Mouse (Mus musculus) midbrain, embryonic 12.5 days (tissue): Measurements from ENCODE around the gene Tsnax. TPM values are rescaled to one million over a fixed set of nuclear protein-coding genes. Genes with fewer than 3 reads are reported as not detected.

Experiments used
- microRNA-seq: library from miRNA; unstranded; fragments of <30 nt; microRNA quantifications from one replicate; pipeline ENCODE4, GENCODE M21; 2017
- polyA plus RNA-seq: library from polyadenylated mRNA; unstranded; fragments of >200 nt; fragmentation: Nextera tagmentation; extraction: Ambion mirVana; gene quantifications from 2 replicates; pipeline ENCODE4 v1.2.1, GENCODE M21; 2016

The Tsnax gene
- polyA plus RNA-seq, 1 experiment from 2014 or later = 146 TPM

Small RNAs within 50 kb of the gene (microRNA-seq; reads per million reads assigned to microRNA genes)
- gene Gm22197 = not detected

Other genes starting within 250 kb of the Tsnax start
- gene Trim67, start 219.9 kb upstream of the Tsnax start, polyA plus RNA-seq = 7.4 and 9.4 TPM in 2 replicates
- gene Gnpat, start 150.0 kb upstream of the Tsnax start, polyA plus RNA-seq = 126 and 130 TPM in 2 replicates
- gene 2810004N23Rik, start 149.9 kb upstream of the Tsnax start, polyA plus RNA-seq = 45.4 and 47.4 TPM in 2 replicates
- gene Exoc8, start 115.3 kb upstream of the Tsnax start, polyA plus RNA-seq = 15.4 and 18.1 TPM in 2 replicates
- gene Sprtn, start 115.1 kb upstream of the Tsnax start, polyA plus RNA-seq = 17.4 and 17.8 TPM in 2 replicates
- 17.3 and 17.8 TPM in 2 replicates for gene Egln1, start 63.7 kb upstream of the Tsnax start, polyA plus RNA-seq
- 1.6 and 2.3 TPM in 2 replicates for gene Disc1, start 41.2 kb downstream of the Tsnax start, polyA plus RNA-seq